ENCODE assay signal across 11 mouse cellular contexts in genomic region chr1:155237390-155237789, GRCm38 (mm10). TPM values are rescaled to one million over a fixed set of nuclear protein-coding genes. Genes with fewer than 3 reads are reported as not detected.
DNase-seq lines count a peak whose midpoint lies in the region; ATAC-seq and TF ChIP-seq lines count a peak whose summit lies in the region.
"Had no signal": no experiment of that assay in that cellular context is flagged by ENCODE, and none has a peak within 500 bp of the region (broad histone marks: within the 10 kb centered on the region; RNA-seq: fewer than 3 reads in every experiment).

No protein-coding gene starts in this region.

- no peaks in the 10 kb centered on the region for H3K9me3 ChIP-seq in intestine, embryonic 15.5 days
- H3K9me3 ChIP-seq in intestine, postnatal 0 days (ENCODE audit: control insufficient read depth) = no peaks in the 10 kb centered on the region
- no peaks in the 10 kb centered on the region for H3K9me3 ChIP-seq in hindbrain, embryonic 14.5 days (ENCODE audit: control insufficient read depth, low read length)
- H3K9me3 ChIP-seq in midbrain, postnatal 0 days (ENCODE audit: low read length) = no peaks in the 10 kb centered on the region
- H3K9me3 ChIP-seq: lung, embryonic 15.5 days; neural tube, embryonic 12.5 days had no signal

- 71% methylated on average over 11 of the region's 11 CpGs for WGBS in intestine, embryonic 15.5 days
- WGBS in intestine, postnatal 0 days = 84% methylated on average over 11 of the region's 11 CpGs
- 71% methylated on average over 11 of the region's 11 CpGs for WGBS in hindbrain, embryonic 14.5 days
- WGBS in midbrain, postnatal 0 days = 67% methylated on average over 11 of the region's 11 CpGs

- peaks cover 29% of the 10 kb centered on the region for H3K4me1 ChIP-seq in intestine, embryonic 15.5 days (replicated peaks)
- H3K4me1 ChIP-seq in intestine, postnatal 0 days (replicated peaks; ENCODE audit: control insufficient read depth, insufficient read depth, low read length) = no peaks in the 10 kb centered on the region
- peaks cover 44% of the 10 kb centered on the region for H3K4me1 ChIP-seq in hindbrain, embryonic 14.5 days (replicated peaks; ENCODE audit: control insufficient read depth, insufficient read depth, low read length)
- H3K4me1 ChIP-seq in midbrain, postnatal 0 days (ENCODE audit: insufficient read depth, low read length) = peaks cover 21% of the 10 kb centered on the region

- DNase-seq in right cerebral cortex, postnatal 14 days = peak; percentile 28
- no peak for DNase-seq in right cerebral cortex, postnatal 4 days
- DNase-seq in hindbrain, embryonic 14.5 days (ENCODE audit: low spot score) = no peak
- no peak for DNase-seq in midbrain, postnatal 0 days (ENCODE audit: low spot score)
- DNase-seq in cerebellum, adult 11 months = no peak
- no peak for DNase-seq in adrenal gland, postnatal 25 days
- DNase-seq: adrenal gland, adult 8-10 months had no signal

- no peak overlapping the region for H3K4me2 ChIP-seq in intestine, embryonic 15.5 days (replicated peaks)
- no peak overlapping the region for H3K4me2 ChIP-seq in intestine, postnatal 0 days (replicated peaks; ENCODE audit: low read depth)
- no peak overlapping the region for H3K4me2 ChIP-seq in hindbrain, embryonic 14.5 days (replicated peaks)
- no peak overlapping the region for H3K4me2 ChIP-seq in midbrain, postnatal 0 days (ENCODE audit: low read depth, low read length, poor library complexity, severe bottlenecking)
- H3K4me2 ChIP-seq: lung, embryonic 15.5 days; neural tube, embryonic 12.5 days had no signal

- no peak overlapping the region for H3K9ac ChIP-seq in intestine, embryonic 15.5 days
- no peak overlapping the region for H3K9ac ChIP-seq in intestine, postnatal 0 days (ENCODE audit: low read depth, low read length)
- H3K9ac ChIP-seq in hindbrain, embryonic 14.5 days = no peak overlapping the region
- 0 out of 2 replicates have a peak overlapping the region, but pooled peaks have one; percentile 29 for H3K9ac ChIP-seq in midbrain, postnatal 0 days (replicated peaks; ENCODE audit: low read length, poor library complexity, severe bottlenecking)
- H3K9ac ChIP-seq: lung, embryonic 15.5 days; neural tube, embryonic 12.5 days had no signal

- peak; percentile 18; the same call in 1 of the 2 replicates for ATAC-seq in intestine, embryonic 15.5 days
- ATAC-seq in intestine, postnatal 0 days = no peak
- no peak for ATAC-seq in hindbrain, embryonic 14.5 days (ENCODE audit: low FRiP score)
- ATAC-seq in midbrain, postnatal 0 days (ENCODE audit: low FRiP score) = no peak

- no peak overlapping the region for H3K27ac ChIP-seq in intestine, embryonic 15.5 days
- no peak overlapping the region for H3K27ac ChIP-seq in intestine, postnatal 0 days (ENCODE audit: low read depth, low read length)
- H3K27ac ChIP-seq in hindbrain, embryonic 14.5 days = peak overlapping the region; percentile 29; the same call in 1 of the 2 replicates
- no peak overlapping the region for H3K27ac ChIP-seq in midbrain, postnatal 0 days (ENCODE audit: low read depth, low read length)
- H3K27ac ChIP-seq: lung, embryonic 15.5 days; neural tube, embryonic 12.5 days had no signal

- no peaks in the 10 kb centered on the region for H3K27me3 ChIP-seq in intestine, embryonic 15.5 days (replicated peaks)
- no peaks in the 10 kb centered on the region for H3K27me3 ChIP-seq in intestine, postnatal 0 days (replicated peaks; ENCODE audit: control insufficient read depth, insufficient read depth, low read length)
- no peaks in the 10 kb centered on the region for H3K27me3 ChIP-seq in hindbrain, embryonic 14.5 days (ENCODE audit: control insufficient read depth, insufficient read depth, low read length)
- no peaks in the 10 kb centered on the region for H3K27me3 ChIP-seq in midbrain, postnatal 0 days (ENCODE audit: insufficient read depth, low read length)
- H3K27me3 ChIP-seq: lung, embryonic 15.5 days; neural tube, embryonic 12.5 days had no signal

- TF ChIP-seq CTCF in intestine, postnatal 0 days (IDR thresholded peaks at IDR 0.05; ENCODE audit: low read depth) = no peak
- no peak for TF ChIP-seq CTCF in midbrain, postnatal 0 days (IDR thresholded peaks at IDR 0.05)

- H3K36me3 ChIP-seq in intestine, embryonic 15.5 days = no peaks in the 10 kb centered on the region
- H3K36me3 ChIP-seq in intestine, postnatal 0 days (ENCODE audit: control insufficient read depth, insufficient read depth) = no peaks in the 10 kb centered on the region
- H3K36me3 ChIP-seq in hindbrain, embryonic 14.5 days (replicated peaks; ENCODE audit: control insufficient read depth, insufficient read depth) = no peaks in the 10 kb centered on the region
- H3K36me3 ChIP-seq in midbrain, postnatal 0 days (ENCODE audit: insufficient read depth, low read length) = no peaks in the 10 kb centered on the region
- H3K36me3 ChIP-seq: neural tube, embryonic 12.5 days had no signal

- H3K4me3 ChIP-seq in intestine, embryonic 15.5 days (replicated peaks) = no peak overlapping the region
- no peak overlapping the region for H3K4me3 ChIP-seq in intestine, postnatal 0 days (ENCODE audit: low read depth, low read length)
- H3K4me3 ChIP-seq in hindbrain, embryonic 14.5 days (replicated peaks; ENCODE audit: low read length) = no peak overlapping the region
- H3K4me3 ChIP-seq in midbrain, postnatal 0 days (ENCODE audit: low read depth, low read length) = no peak overlapping the region
- H3K4me3 ChIP-seq: lung, embryonic 15.5 days; neural tube, embryonic 12.5 days had no signal

RNA-seq across cellular contexts. Expression of gene BC034090, which starts 6.9 kb away (rescaled TPM):
- polyA plus RNA-seq in intestine, embryonic 15.5 days (2015; fragmentation: Nextera tagmentation; extraction: Ambion mirVana) = 1.7 and 2.2 TPM in 2 replicates
- 1.0 and 1.3 TPM in 2 replicates for polyA plus RNA-seq in intestine, postnatal 0 days (2015; fragmentation: Nextera tagmentation; extraction: Ambion mirVana)
- polyA plus RNA-seq in hindbrain, embryonic 14.5 days (2014; fragmentation: Nextera tagmentation; extraction: Ambion mirVana) = 4.0 and 4.1 TPM in 2 replicates
- total RNA-seq in midbrain, postnatal 0 days (2014; rRNA removed) = 7.3 and 11.2 TPM in 2 replicates
- 1.9 TPM in 2 replicates for polyA plus RNA-seq in midbrain, postnatal 0 days (2015; fragmentation: Nextera tagmentation; extraction: Ambion mirVana)
- 33.9 and 35.3 TPM in 2 replicates for total RNA-seq in adrenal gland, postnatal 25 days (2021)
